ENCODE assay signal across 19 mouse cellular contexts in the genomic region with DNA sequence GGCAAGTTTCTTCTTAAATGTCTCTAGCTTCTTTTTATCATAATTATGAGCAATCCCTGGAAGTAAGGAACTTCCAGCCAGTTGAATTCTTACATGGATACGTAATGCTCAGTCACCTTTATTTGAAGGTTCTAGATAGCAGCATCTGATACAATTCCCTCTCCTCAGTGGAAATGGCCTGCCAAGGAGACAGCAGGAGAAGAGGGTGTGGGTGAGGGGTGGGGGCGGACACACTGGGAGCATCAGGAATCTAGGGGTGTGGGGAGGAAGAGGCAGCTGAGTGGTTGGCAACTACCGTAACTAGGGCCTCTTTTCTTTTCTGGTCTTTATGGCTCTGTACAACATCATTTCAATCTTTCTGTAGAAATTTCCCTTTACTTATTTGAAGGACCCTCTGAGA. TPM values are rescaled to one million over a fixed set of nuclear protein-coding genes. Genes with fewer than 3 reads are reported as not detected.
A peak's percentile ranks its signal among the peaks of the same experiment; 100 is the strongest.
DNase-seq lines count a peak whose midpoint lies in the region.
"Had no signal": no experiment of that assay in that cellular context is flagged by ENCODE, and none has a peak within 500 bp of the region (broad histone marks: within the 10 kb centered on the region; RNA-seq: fewer than 3 reads in every experiment).

No protein-coding gene starts in this region.

- intact Hi-C loops in left cerebral cortex, postnatal 10 days (cut with DNase I) = no loop called here

- DNase-seq in layer of hippocampus, adult 11-12 months (ENCODE audit: low spot score) = peak; percentile 12
- no peak for DNase-seq in layer of hippocampus, adult 9-10 months (ENCODE audit: low spot score)
- peak; percentile 4 to 14 for DNase-seq in left cerebral cortex, adult 18-20 months (ENCODE audit: low spot score in 2 of 2)
- DNase-seq in left cerebral cortex, postnatal 10 days (ENCODE audit: extremely low spot score in 1 of 2, low spot score in 2 of 2) = no peak
- peak; percentile 73 for DNase-seq in brain, adult 2 months (ENCODE audit: low read depth, low spot score)
- no peak for DNase-seq in ovary, postnatal 10 days (ENCODE audit: low spot score)
- DNase-seq: adrenal gland, postnatal 10 days; adrenal gland, postnatal 36 days; B cell, adult 2 months; cerebellum, adult 11 months; cerebellum, adult 2 months; cerebellum, adult 9-11 months; cerebellum, postnatal 25 days; forebrain, postnatal 0 days; gastrocnemius, postnatal 10 days; gastrocnemius, postnatal 36 days; heart, adult 2 months; heart, postnatal 14 days; heart, postnatal 4 days had no signal

RNA-seq across cellular contexts. Expression of a gene that starts 10.3 kb away (rescaled TPM):
- total RNA-seq in left cerebral cortex, adult 18-20 months (2021) = 10 to 100 TPM; 32.2 to 32.7 TPM
- 10 to 100 TPM; 28.4 to 31.2 TPM for total RNA-seq in left cerebral cortex, postnatal 10 days (2021)

RNA-seq across cellular contexts. Expression of a gene that starts 36.9 kb away (rescaled TPM):
- total RNA-seq in left cerebral cortex, adult 18-20 months (2021) = 10 to 100 TPM; 72.9 to 77.6 TPM
- total RNA-seq in left cerebral cortex, postnatal 10 days (2021) = 10 to 100 TPM; 31.0 to 31.1 TPM

Comparison
In these comparisons a context has a peak if more than half of its experiments do, and no peak if none do; other contexts are left out.
1. DNase-seq: peak in layer of hippocampus, adult 11-12 months (single experiment), left cerebral cortex, adult 18-20 months (2 of 2) and brain, adult 2 months (single experiment); none in layer of hippocampus, adult 9-10 months (single experiment), left cerebral cortex, postnatal 10 days (0 of 2) and ovary, postnatal 10 days (single experiment).